Comparison of ENCODE assay signal across 23 mouse cellular contexts in genomic region chr15:94049638-94050273, GRCm38 (mm10).
DNase-seq lines count a peak whose midpoint lies in the region; ATAC-seq and TF ChIP-seq lines count a peak whose summit lies in the region.
"Had no signal": no experiment of that assay in that cellular context is flagged by ENCODE, and none has a peak within 500 bp of the region (broad histone marks: within the 10 kb centered on the region; RNA-seq: fewer than 3 reads in every experiment).

No protein-coding gene starts in this region.

- no peak overlapping the region for H3K27ac ChIP-seq in forebrain, embryonic 13.5 days
- H3K27ac ChIP-seq in forebrain, embryonic 11.5 days (ENCODE audit: low read depth, low read length) = no peak overlapping the region
- no peak overlapping the region for H3K27ac ChIP-seq in kidney, embryonic 15.5 days
- no peak overlapping the region for H3K27ac ChIP-seq in lung, postnatal 0 days (ENCODE audit: low read length)
- H3K27ac ChIP-seq in stomach, embryonic 16.5 days (ENCODE audit: low read length) = no peak overlapping the region
- H3K27ac ChIP-seq: heart, adult 2 months; heart, embryonic 13.5 days; hindbrain, embryonic 12.5 days; layer of hippocampus, adult 2 months; limb, embryonic 10.5 days; liver, embryonic 15.5 days; macrophage had no signal

- H3K9ac ChIP-seq in forebrain, embryonic 13.5 days = no peak overlapping the region
- no peak overlapping the region for H3K9ac ChIP-seq in forebrain, embryonic 11.5 days (ENCODE audit: low read length)
- H3K9ac ChIP-seq in kidney, embryonic 15.5 days = no peak overlapping the region
- H3K9ac ChIP-seq in lung, postnatal 0 days (replicated peaks; ENCODE audit: low read depth) = no peak overlapping the region
- no peak overlapping the region for H3K9ac ChIP-seq in stomach, embryonic 16.5 days (ENCODE audit: low read length)
- H3K9ac ChIP-seq: heart, embryonic 13.5 days; hindbrain, embryonic 12.5 days; liver, embryonic 15.5 days had no signal

- H3K36me3 ChIP-seq in forebrain, embryonic 13.5 days (ENCODE audit: poor library complexity, severe bottlenecking) = no peaks in the 10 kb centered on the region
- no peaks in the 10 kb centered on the region for H3K36me3 ChIP-seq in forebrain, embryonic 11.5 days (ENCODE audit: control insufficient read depth, insufficient read depth, low read length)
- no peaks in the 10 kb centered on the region for H3K36me3 ChIP-seq in kidney, embryonic 15.5 days
- no peaks in the 10 kb centered on the region for H3K36me3 ChIP-seq in lung, postnatal 0 days (ENCODE audit: insufficient read depth, low read length)
- H3K36me3 ChIP-seq in stomach, embryonic 16.5 days (ENCODE audit: control insufficient read depth, insufficient read depth, low read length) = no peaks in the 10 kb centered on the region
- H3K36me3 ChIP-seq: heart, embryonic 13.5 days; hindbrain, embryonic 12.5 days; limb, embryonic 10.5 days; liver, embryonic 15.5 days had no signal

- WGBS in forebrain, embryonic 13.5 days = 32% methylated on average over 5 of the region's 5 CpGs
- 56% methylated on average over 5 of the region's 5 CpGs for WGBS in forebrain, embryonic 11.5 days
- WGBS in kidney, embryonic 15.5 days = 47% methylated on average over 5 of the region's 5 CpGs
- WGBS in lung, postnatal 0 days = 23% methylated on average over 5 of the region's 5 CpGs
- 26% methylated on average over 5 of the region's 5 CpGs for WGBS in stomach, embryonic 16.5 days

- TF ChIP-seq CTCF in lung, postnatal 0 days (IDR thresholded peaks at IDR 0.05) = no peak

- no peak for DNase-seq in forebrain, embryonic 11.5 days (ENCODE audit: low spot score)
- DNase-seq in kidney, adult 11 months = no peak
- no peak for DNase-seq in lung, postnatal 0 days (ENCODE audit: low spot score)
- DNase-seq in lung, postnatal 14 days = no peak
- no peak for DNase-seq in right cerebral cortex, postnatal 25 days
- DNase-seq: adrenal gland, postnatal 10 days; cerebellum, adult 9-11 months; gastrocnemius, postnatal 36 days; heart, adult 2 months; heart, postnatal 14 days; kidney, postnatal 14 days; liver; right cerebral cortex, adult 18-20 months had no signal

- H3K9me3 ChIP-seq in forebrain, embryonic 13.5 days (replicated peaks) = no peaks in the 10 kb centered on the region
- H3K9me3 ChIP-seq in forebrain, embryonic 11.5 days (ENCODE audit: control insufficient read depth, low read length) = no peaks in the 10 kb centered on the region
- no peaks in the 10 kb centered on the region; the same call in 1 of the 2 replicates for H3K9me3 ChIP-seq in kidney, embryonic 15.5 days (replicated peaks)
- no peaks in the 10 kb centered on the region for H3K9me3 ChIP-seq in lung, postnatal 0 days (ENCODE audit: low read length)
- H3K9me3 ChIP-seq in stomach, embryonic 16.5 days (replicated peaks; ENCODE audit: control insufficient read depth, low read length) = peaks cover 2% of the 10 kb centered on the region; the same call in 1 of the 2 replicates
- H3K9me3 ChIP-seq: hindbrain, embryonic 12.5 days; limb, embryonic 10.5 days; liver, embryonic 15.5 days had no signal

- TF ChIP-seq EP300 in lung, postnatal 0 days (IDR thresholded peaks at IDR 0.05) = 0 out of 2 replicates have a peak, but pooled peaks have one; percentile 11

- no peak overlapping the region for H3K4me2 ChIP-seq in forebrain, embryonic 13.5 days
- H3K4me2 ChIP-seq in forebrain, embryonic 11.5 days (ENCODE audit: low read depth, low read length, severe bottlenecking) = no peak overlapping the region
- H3K4me2 ChIP-seq in kidney, embryonic 15.5 days = no peak overlapping the region
- H3K4me2 ChIP-seq in lung, postnatal 0 days (replicated peaks; ENCODE audit: low read depth, low read length) = no peak overlapping the region
- H3K4me2 ChIP-seq in stomach, embryonic 16.5 days (ENCODE audit: low read depth, low read length) = no peak overlapping the region
- H3K4me2 ChIP-seq: heart, embryonic 13.5 days; hindbrain, embryonic 12.5 days; liver, embryonic 15.5 days had no signal

- peaks cover 8% of the 10 kb centered on the region; the same call in 1 of the 2 replicates for H3K4me1 ChIP-seq in forebrain, embryonic 13.5 days
- H3K4me1 ChIP-seq in forebrain, embryonic 11.5 days (replicated peaks; ENCODE audit: control insufficient read depth, insufficient read depth, low read length) = no peaks in the 10 kb centered on the region
- H3K4me1 ChIP-seq in kidney, embryonic 15.5 days = no peaks in the 10 kb centered on the region
- H3K4me1 ChIP-seq in lung, postnatal 0 days (ENCODE audit: insufficient read depth, low read depth, low read length) = peaks cover 4% of the 10 kb centered on the region; the same call in 1 of the 2 replicates
- no peaks in the 10 kb centered on the region for H3K4me1 ChIP-seq in stomach, embryonic 16.5 days (ENCODE audit: control insufficient read depth, insufficient read depth, low read length)
- H3K4me1 ChIP-seq: hindbrain, embryonic 12.5 days; limb, embryonic 10.5 days; liver, embryonic 15.5 days had no signal

- no peak overlapping the region for H3K4me3 ChIP-seq in forebrain, embryonic 13.5 days
- H3K4me3 ChIP-seq in forebrain, embryonic 11.5 days (ENCODE audit: low read depth, low read length) = no peak overlapping the region
- H3K4me3 ChIP-seq in kidney, embryonic 15.5 days (replicated peaks) = no peak overlapping the region
- no peak overlapping the region for H3K4me3 ChIP-seq in lung, postnatal 0 days (ENCODE audit: low read depth, low read length)
- H3K4me3 ChIP-seq in stomach, embryonic 16.5 days (replicated peaks; ENCODE audit: low read length) = no peak overlapping the region
- H3K4me3 ChIP-seq: heart, adult 2 months; heart, embryonic 13.5 days; hindbrain, embryonic 12.5 days; layer of hippocampus, adult 2 months; limb, embryonic 10.5 days; liver, embryonic 15.5 days had no signal

- no peaks in the 10 kb centered on the region for H3K27me3 ChIP-seq in forebrain, embryonic 13.5 days
- no peaks in the 10 kb centered on the region for H3K27me3 ChIP-seq in forebrain, embryonic 11.5 days (ENCODE audit: control insufficient read depth, insufficient read depth, low read length)
- no peaks in the 10 kb centered on the region for H3K27me3 ChIP-seq in kidney, embryonic 15.5 days
- no peaks in the 10 kb centered on the region for H3K27me3 ChIP-seq in lung, postnatal 0 days (replicated peaks; ENCODE audit: insufficient read depth, low read length)
- no peaks in the 10 kb centered on the region for H3K27me3 ChIP-seq in stomach, embryonic 16.5 days (ENCODE audit: control insufficient read depth, insufficient read depth, low read length)
- H3K27me3 ChIP-seq: heart, embryonic 13.5 days; hindbrain, embryonic 12.5 days; liver, embryonic 15.5 days had no signal

- peak; percentile 50; the same call in 1 of the 2 replicates for ATAC-seq in forebrain, embryonic 13.5 days
- ATAC-seq in forebrain, embryonic 11.5 days (replicated peaks; ENCODE audit: low FRiP score) = no peak
- ATAC-seq in kidney, embryonic 15.5 days (replicated peaks; ENCODE audit: low FRiP score) = peak; percentile 71; the same call in 1 of the 2 replicates
- ATAC-seq in lung, postnatal 0 days = peak; percentile 33; the same call in 1 of the 2 replicates
- peak; percentile 66; the same call in 1 of the 2 replicates for ATAC-seq in stomach, embryonic 16.5 days (ENCODE audit: insufficient read depth, low FRiP score)
- ATAC-seq: midbrain, embryonic 16.5 days had no signal
